Mouse (Mus musculus) Patski (cell line): Measurements from ENCODE around the gene Krt33a. TPM values are rescaled to one million over a fixed set of nuclear protein-coding genes. Genes with fewer than 3 reads are reported as not detected.

Experiments
- ATAC-seq: fragments of 100-300 bp; one replicate; pipeline ENCODE4 v1.8.0; 2021
- CTCF ChIA-PET: fragments of 350-600 bp; sonication (Branson Sonifier 250); formaldehyde crosslinking; loops from one replicate; lab custom pipeline; 2022; ENCODE audit warnings: inconsistent platforms; lab: Charles Lee
- POLR2A ChIA-PET: fragments of 350-600 bp; sonication (Branson Sonifier 250); formaldehyde crosslinking; loops from one replicate; lab custom pipeline; 2022; ENCODE audit warnings: antibody characterized with exemption, inconsistent platforms; lab: Charles Lee
- DNase-seq: peaks from one replicate; pipeline ENCODE4 v3.0.0-alpha.2; 2011; ENCODE audit warnings: low read depth, low spot score
- H3K27me3 ChIP-seq: fragments of 371-371 bp; one replicate; pipeline ENCODE4 v1.5.1; 2021
- CTCF ChIP-seq: fragments of 100-300 bp; IDR thresholded peaks from one replicate; pipeline ENCODE4 v1.5.1; 2021
- in situ Hi-C: fragments of 300-500 bp; cut with MboI; formaldehyde crosslinking; loops from 3 replicates; pipeline ENCODE4 v1.11.1; 2018; ENCODE audit warnings: low pct_unique_long_range_greater_than_20kb, mixed read lengths
- polyA plus RNA-seq: library from polyadenylated mRNA; unstranded; gene quantifications from one replicate; pipeline ENCODE4 v1.2.3, GENCODE M21; 2021

The Krt33a gene
- polyA plus RNA-seq, 1 experiment from 2014 or later, result not detected

DNA sequence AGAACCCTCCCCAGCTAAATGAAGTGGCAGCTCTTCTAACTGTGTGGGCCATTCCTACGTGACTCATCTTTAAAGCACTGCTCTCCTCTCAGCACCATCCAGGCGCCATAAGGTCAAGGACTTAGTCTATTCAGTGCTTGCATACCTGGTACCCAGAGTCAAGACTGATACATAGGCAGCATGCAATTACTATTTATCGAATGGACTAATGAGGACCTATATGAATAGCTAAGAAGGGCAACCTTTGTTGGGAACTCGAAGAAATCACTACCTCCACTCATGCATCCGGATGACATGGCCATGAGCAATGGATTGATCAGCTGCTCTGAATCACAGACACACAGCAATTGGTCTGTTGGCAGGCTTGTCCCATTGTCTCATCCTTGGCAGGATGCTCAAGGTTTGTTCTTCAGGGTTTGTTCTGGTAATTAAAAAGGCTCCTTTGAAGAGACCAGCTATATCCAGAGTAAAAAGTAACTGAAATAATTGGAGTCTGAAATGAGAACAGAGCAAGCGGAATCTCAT is 26.1 kb downstream of the Krt33a start:
- POLR2A ChIA-PET, result no interaction called here
- in situ Hi-C loops, result no loop called here
- no peak for DNase-seq

GRCm38 (mm10) chr11:99988530-99988929 is 27.5 kb downstream of the Krt33a start:
- no peak for ATAC-seq
- in situ Hi-C loops, result no loop called here
- no peak for DNase-seq
- peaks cover 9% of the 10 kb centered on the region for H3K27me3 ChIP-seq
- CTCF ChIA-PET, result no interaction called here
- no peak for TF ChIP-seq CTCF
- POLR2A ChIA-PET, result no interaction called here

More for the DNA sequence above, 26.1 kb downstream of the Krt33a start:
- peaks cover 3% of the 10 kb centered on the region for H3K27me3 ChIP-seq
- ATAC-seq, result no peak
- CTCF ChIA-PET, result interaction anchor here (1.4 kb wide), 1 partner anchor 16 kb away, joined by 5 read pairs; no protein-coding TSS in a partner anchor
- TF ChIP-seq CTCF, result no peak

DNA sequence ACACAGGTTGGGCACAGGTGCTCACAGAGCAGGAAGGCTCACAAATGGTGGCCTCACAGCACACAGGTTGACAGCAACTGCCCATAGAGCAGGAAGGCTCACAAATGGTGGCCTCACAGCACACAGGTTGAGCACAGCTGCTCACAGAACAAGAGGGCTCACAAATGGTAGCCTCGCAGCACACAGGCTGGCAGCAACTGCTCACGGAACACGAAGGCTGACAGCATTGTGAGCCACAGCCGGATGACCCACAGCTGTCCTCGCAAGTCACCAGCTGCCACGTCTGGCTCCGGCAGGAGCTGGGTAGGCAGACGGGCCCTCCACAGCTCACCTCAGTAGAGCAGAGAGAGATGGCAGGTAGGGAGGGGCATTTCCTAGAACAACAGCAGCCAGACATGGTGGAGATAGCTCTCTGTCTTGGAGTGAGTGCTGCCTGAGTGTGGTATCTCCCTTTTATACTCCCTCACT is 29.8 kb downstream of the Krt33a start, which contains the start of gene Krtap16-1:
Gene Krtap16-1, minus strand, starts transcription at position 418 of the 468 bp plus-strand sequence.
- TF ChIP-seq CTCF, result no peak
- H3K27me3 ChIP-seq, result peaks cover 16% of the 10 kb centered on the region
- POLR2A ChIA-PET, result no interaction called here
- in situ Hi-C loops, result no loop called here
- CTCF ChIA-PET, result interaction anchor here (1.1 kb wide), 1 partner anchor 19 kb away, joined by 3 read pairs; no protein-coding TSS in a partner anchor
- DNase-seq (no peak), ATAC-seq (no peak)

- TF ChIP-seq CTCF, result no peak
- H3K27me3 ChIP-seq, result peaks cover 16% of the 10 kb centered on the region
- POLR2A ChIA-PET, result no interaction called here
- in situ Hi-C loops, result no loop called here
- CTCF ChIA-PET, result interaction anchor here (1.1 kb wide), 1 partner anchor 20 kb away, joined by 3 read pairs; no protein-coding TSS in a partner anchor
- DNase-seq (no peak), ATAC-seq (peak; percentile 39)
Measured at GRCm38 (mm10) chr11:99985291-99986092, 30.5 kb downstream of the Krt33a start.

DNA sequence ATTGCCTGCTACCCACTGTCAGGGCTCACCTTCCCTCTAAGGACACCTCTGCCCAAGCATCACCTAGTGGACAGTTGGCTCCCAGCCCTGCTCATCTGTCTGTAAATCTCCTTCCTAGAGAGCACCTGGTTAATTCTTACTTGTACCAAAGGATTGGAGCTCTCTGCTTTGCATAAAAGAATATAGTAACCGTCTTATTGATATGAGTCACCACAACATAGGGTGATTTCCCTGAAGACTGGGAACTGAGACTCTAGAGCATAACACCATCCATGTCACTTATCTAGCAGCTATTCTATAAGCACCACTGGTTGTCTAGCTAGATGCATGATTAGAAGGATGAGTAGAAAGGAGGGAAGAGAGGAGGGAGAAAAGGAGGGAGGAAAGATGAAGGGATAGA is 32.6 kb downstream of the Krt33a start:
- ChIA-PET CTCF (no interaction called here), POLR2A (no interaction called here)
- in situ Hi-C loops, result no loop called here
- peaks cover 16% of the 10 kb centered on the region for H3K27me3 ChIP-seq
- DNase-seq (no peak), ATAC-seq (no peak)
- TF ChIP-seq CTCF, result no peak

GRCm38 (mm10) chr11:99982731-99983130 is 33.3 kb downstream of the Krt33a start:
- no peak for TF ChIP-seq CTCF
- H3K27me3 ChIP-seq, result peaks cover 16% of the 10 kb centered on the region
- ChIA-PET CTCF (no interaction called here), POLR2A (no interaction called here)
- DNase-seq (no peak), ATAC-seq (no peak)
- in situ Hi-C loops, result no loop called here

DNA sequence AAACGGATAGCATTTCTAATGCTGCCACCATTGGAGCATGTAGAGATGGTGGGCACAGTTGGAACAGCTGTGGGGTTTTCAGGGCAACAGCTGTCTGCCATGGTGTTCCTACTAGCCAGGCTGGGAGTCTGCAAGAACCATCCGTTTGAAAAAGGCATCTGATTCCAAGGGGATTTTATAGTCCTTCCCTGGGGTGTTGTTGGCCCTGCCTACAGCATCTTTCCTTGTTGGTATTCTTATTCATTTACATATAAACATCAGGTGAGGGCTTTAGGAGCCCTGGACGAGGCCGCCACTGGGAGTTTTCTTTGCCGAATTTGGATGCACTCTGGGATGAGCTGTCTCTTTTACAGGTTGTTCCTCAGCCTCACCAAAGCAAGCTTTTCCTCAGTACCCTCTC is 37.1 kb downstream of the Krt33a start, which contains the start of gene Krtap29-1:
Gene Krtap29-1, minus strand, starts transcription at position 101 of the 400 bp plus-strand sequence.
- in situ Hi-C loops, result no loop called here
- no peak for DNase-seq
- ATAC-seq, result no peak
- H3K27me3 ChIP-seq, result peaks cover 9% of the 10 kb centered on the region
- POLR2A ChIA-PET, result interaction anchor here (0.6 kb wide), 1 partner anchor 12 kb away, joined by 3 read pairs; no protein-coding TSS in a partner anchor
- no peak for TF ChIP-seq CTCF
- CTCF ChIA-PET, result no interaction called here

DNA sequence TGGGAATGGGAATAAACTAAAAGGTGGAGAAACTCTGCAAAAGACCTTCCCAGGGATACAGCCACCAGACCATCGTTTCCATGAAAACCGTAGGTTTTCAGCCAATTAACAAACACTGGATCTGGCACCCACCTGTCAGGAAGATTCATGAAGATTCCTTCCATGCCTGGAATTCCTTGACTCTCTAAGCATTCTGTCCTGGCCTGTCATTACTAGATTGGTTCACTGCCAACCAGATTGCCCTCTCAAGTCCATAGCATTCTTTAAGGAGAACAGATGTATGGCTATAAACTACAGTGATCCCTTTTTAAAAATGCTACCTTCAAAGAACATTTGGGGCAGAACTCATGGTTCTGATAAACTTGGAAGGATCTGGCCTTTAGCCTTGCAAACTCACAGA is 50.1 kb downstream of the Krt33a start:
- no peaks in the 10 kb centered on the region for H3K27me3 ChIP-seq
- in situ Hi-C loops, result no loop called here
- ChIA-PET CTCF (no interaction called here), POLR2A (no interaction called here)
- DNase-seq, result no peak
- no peak for ATAC-seq
- TF ChIP-seq CTCF, result no peak

- ChIA-PET POLR2A (no interaction called here), CTCF (no interaction called here)
- in situ Hi-C loops, result no loop called here
- no peaks in the 10 kb centered on the region for H3K27me3 ChIP-seq
- ATAC-seq (no peak), DNase-seq (no peak)
- peak; percentile 54 for TF ChIP-seq CTCF
Measured at GRCm38 (mm10) chr11:99964213-99964612, 51.8 kb downstream of the Krt33a start.

Other genes with a start within 250 kb of the Krt33a start
- not detected for gene Gm11595, start 243.3 kb downstream of the Krt33a start, polyA plus RNA-seq
- 0.06 TPM for gene Krtap4-8, start 235.5 kb downstream of the Krt33a start, polyA plus RNA-seq
- gene Krtap4-9, start 231.0 kb downstream of the Krt33a start, polyA plus RNA-seq, result not detected
- not detected for gene Gm11596, start 222.7 kb downstream of the Krt33a start, polyA plus RNA-seq
- not detected for gene Gm11569, start 217.3 kb downstream of the Krt33a start, polyA plus RNA-seq
- not detected for gene Gm11554, start 211.8 kb downstream of the Krt33a start, polyA plus RNA-seq
- not detected for gene Krtap4-13, start 206.3 kb downstream of the Krt33a start, polyA plus RNA-seq
- gene Gm11564, start 200.5 kb downstream of the Krt33a start, polyA plus RNA-seq, result not detected
- gene 2300003K06Rik, start 178.1 kb downstream of the Krt33a start, polyA plus RNA-seq, result not detected
- gene Krtap4-16, start 164.6 kb downstream of the Krt33a start, polyA plus RNA-seq, result not detected
- not detected for gene Gm11568, start 158.3 kb downstream of the Krt33a start, polyA plus RNA-seq
- not detected for gene Gm11559, start 151.7 kb downstream of the Krt33a start, polyA plus RNA-seq
- gene Krtap9-1, start 142.8 kb downstream of the Krt33a start, polyA plus RNA-seq, result not detected
- not detected for gene Gm11567, start 137.0 kb downstream of the Krt33a start, polyA plus RNA-seq
- gene Krtap31-1, start 108.3 kb downstream of the Krt33a start, polyA plus RNA-seq, result not detected
- not detected for gene Gm11565, start 101.5 kb downstream of the Krt33a start, polyA plus RNA-seq
- gene Krtap31-2, start 79.9 kb downstream of the Krt33a start, polyA plus RNA-seq, result not detected
- gene Krtap9-5, start 67.7 kb downstream of the Krt33a start, polyA plus RNA-seq, result not detected
- not detected for gene Krtap29-1, start 37.2 kb downstream of the Krt33a start, polyA plus RNA-seq
- not detected for gene Krtap16-1, start 29.6 kb downstream of the Krt33a start, polyA plus RNA-seq
- not detected for gene Krtap17-1, start 22.2 kb downstream of the Krt33a start, polyA plus RNA-seq
- 0.18 TPM for gene Krt33b, start 13.7 kb upstream of the Krt33a start, polyA plus RNA-seq
- gene Krt34, start 25.3 kb upstream of the Krt33a start, polyA plus RNA-seq, result not detected
- gene Krt31, start 34.3 kb upstream of the Krt33a start, polyA plus RNA-seq, result not detected
- gene Krt32, start 72.0 kb upstream of the Krt33a start, polyA plus RNA-seq, result not detected
- gene Krt35, start 80.0 kb upstream of the Krt33a start, polyA plus RNA-seq, result not detected
- gene Krt36, start 89.4 kb upstream of the Krt33a start, polyA plus RNA-seq, result not detected
- not detected for gene Krt13, start 105.4 kb upstream of the Krt33a start, polyA plus RNA-seq
- gene Krt15, start 119.7 kb upstream of the Krt33a start, polyA plus RNA-seq, result 0.74 TPM
- not detected for gene Krt19, start 132.5 kb upstream of the Krt33a start, polyA plus RNA-seq
- not detected for gene Krt9, start 177.0 kb upstream of the Krt33a start, polyA plus RNA-seq
- gene Krt14, start 191.3 kb upstream of the Krt33a start, polyA plus RNA-seq, result not detected
- gene Krt16, start 232.7 kb upstream of the Krt33a start, polyA plus RNA-seq, result not detected
- 0.10 TPM for gene Krt17, start 244.8 kb upstream of the Krt33a start, polyA plus RNA-seq